Mouse (Mus musculus) thymus, adult 2 months (tissue): Measurements from ENCODE around the gene Gm10718. TPM values are rescaled to one million over a fixed set of nuclear protein-coding genes. Genes with fewer than 3 reads are reported as not detected.
"Not testable (repeated sequence)": the region's sequence is repeated elsewhere in the genome, so short reads cannot be mapped to it uniquely, and the experiment has no call there.

Experiments used
- DNase-seq: peaks from one replicate; pipeline ENCODE4 v3.0.0; 2021
- H3K27ac ChIP-seq: fragments of 200-500 bp; 2 replicates; pipeline ENCODE4 v1.5.1; 2012; ENCODE audit warnings: low read length, control low read depth; ENCODE audit not compliant: control insufficient read depth, insufficient read depth
- H3K27me3 ChIP-seq: fragments of 200-500 bp; 2 replicates; pipeline ENCODE4 v1.6.1; 2012; ENCODE audit warnings: mild to moderate bottlenecking, low read length, moderate library complexity, mixed read lengths; ENCODE audit not compliant: control insufficient read depth, insufficient read depth
- H3K36me3 ChIP-seq: fragments of 200-500 bp; 2 replicates; pipeline ENCODE4 v1.6.1; 2012; ENCODE audit warnings: mild to moderate bottlenecking, low read length, moderate library complexity; ENCODE audit not compliant: control insufficient read depth, insufficient read depth
- H3K4me1 ChIP-seq: fragments of 200-500 bp; replicated peaks from 2 replicates; pipeline ENCODE4 v1.6.1; 2012; ENCODE audit warnings: low read length; ENCODE audit not compliant: control insufficient read depth, insufficient read depth
- H3K4me3 ChIP-seq: fragments of 200-500 bp; 2 replicates; pipeline ENCODE4 v1.5.1; 2012; ENCODE audit warnings: mild to moderate bottlenecking, low read length, control low read depth, moderate library complexity; ENCODE audit not compliant: control insufficient read depth, insufficient read depth
- WGBS: fragments of 180-500 bp; shearing (Covaris S2); methylation state at CpG from one replicate; pipeline ENCODE4 v1.1.7; 2018; 5-methylcytosine and 5-hydroxymethylcytosine counted together
- polyA plus RNA-seq: library from polyadenylated mRNA; depleted of rRNA; stranded (reverse); fragments of >200 nt; gene quantifications from 2 replicates; pipeline ENCODE4 v1.2.3, GENCODE M21; 2012; rRNA removed

Gene Gm10718
- polyA plus RNA-seq, 1 experiment = 0.18 TPM

GRCm38 (mm10) chr9:3026136-3026535, 2.8 kb downstream of the Gm10718 start:
- H3K4me1 ChIP-seq, H3K4me3 ChIP-seq, H3K36me3 ChIP-seq, H3K27ac ChIP-seq, H3K27me3 ChIP-seq, DNase-seq: not testable (repeated sequence)
- WGBS = 77% methylated on average over 5 of the region's 5 CpGs

DNA sequence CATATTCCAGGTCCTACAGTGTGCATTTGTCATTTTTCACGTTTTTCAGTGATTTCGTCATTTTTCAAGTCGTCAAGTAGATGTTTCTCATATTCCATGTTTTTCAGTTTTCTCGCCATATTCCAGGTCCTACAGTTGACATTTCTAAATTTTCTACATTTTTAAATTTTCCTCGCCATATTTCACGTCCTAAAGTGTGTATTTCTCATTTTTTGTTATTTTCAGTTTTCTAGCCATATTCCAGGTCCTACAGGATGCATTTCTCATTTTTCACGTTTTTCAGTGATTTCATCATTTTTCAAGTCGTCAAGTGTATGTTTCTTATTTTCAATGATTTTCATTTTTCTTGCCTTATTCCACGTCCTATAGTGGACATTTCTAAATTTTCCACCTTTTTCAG, 3.4 kb downstream of the Gm10718 start:
- H3K27me3 ChIP-seq = not testable (repeated sequence)
- 69% methylated on average over 9 of the region's 9 CpGs for WGBS

DNA sequence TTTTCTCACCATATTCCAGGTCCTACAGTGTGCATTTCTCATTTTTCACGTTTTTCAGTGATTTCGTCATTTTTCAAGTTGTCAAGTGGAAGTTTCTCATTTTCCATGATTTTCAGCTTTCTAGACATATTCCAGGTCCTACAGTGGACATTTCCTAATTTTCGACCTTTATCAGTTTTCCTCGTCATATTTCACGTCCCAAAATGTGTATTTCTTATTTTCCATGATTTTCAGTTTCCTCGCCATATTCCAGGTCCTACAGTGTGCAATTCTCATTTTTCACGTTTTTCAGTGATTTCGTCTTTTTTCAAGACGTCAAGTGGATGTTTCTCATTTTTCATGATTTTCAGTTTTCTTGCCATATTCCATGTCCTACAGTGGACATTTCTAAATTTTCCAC, 3.9 kb downstream of the Gm10718 start:
- DNase-seq, H3K4me3 ChIP-seq, H3K4me1 ChIP-seq, H3K27me3 ChIP-seq, H3K36me3 ChIP-seq, H3K27ac ChIP-seq: not testable (repeated sequence)
- WGBS = 71% methylated on average over 9 of the region's 9 CpGs

More for the DNA sequence above, 3.4 kb downstream of the Gm10718 start:
- not testable (repeated sequence) for H3K4me3 ChIP-seq, H3K27ac ChIP-seq, H3K36me3 ChIP-seq, DNase-seq, H3K4me1 ChIP-seq

DNA sequence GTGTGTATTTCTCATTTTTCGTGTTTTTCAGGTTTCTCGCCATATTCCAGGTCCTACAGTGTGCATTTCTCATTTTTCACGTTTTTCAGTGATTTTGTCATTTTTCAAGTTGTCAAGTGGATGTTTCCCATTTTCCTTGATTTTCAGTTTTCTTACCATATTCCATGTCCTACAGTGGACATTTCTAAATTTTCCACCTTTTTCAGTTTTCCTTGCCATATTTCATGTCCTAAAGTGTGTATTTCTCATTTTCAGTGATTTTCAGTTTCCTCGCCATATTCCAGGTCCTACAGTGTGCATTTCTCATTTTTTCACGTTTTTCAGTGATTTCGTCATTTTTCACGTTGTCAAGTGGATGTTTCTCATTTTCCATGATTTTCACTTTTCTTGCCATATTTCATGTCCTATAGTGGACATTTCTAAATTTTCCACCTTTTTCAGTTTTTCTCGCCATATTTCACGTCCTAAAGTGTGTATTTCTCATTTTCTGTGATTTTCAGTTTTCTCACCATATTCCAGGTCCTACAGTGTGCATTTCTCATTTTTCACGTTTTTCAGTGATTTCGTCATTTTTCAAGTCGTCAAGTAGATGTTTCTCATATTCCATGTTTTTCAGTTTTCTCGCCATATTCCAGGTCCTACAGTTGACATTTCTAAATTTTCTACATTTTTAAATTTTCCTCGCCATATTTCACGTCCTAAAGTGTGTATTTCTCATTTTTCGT, 6.1 kb downstream of the Gm10718 start:
- not testable (repeated sequence) for H3K27me3 ChIP-seq, H3K36me3 ChIP-seq, H3K4me3 ChIP-seq, H3K27ac ChIP-seq, H3K4me1 ChIP-seq
- WGBS = 68% methylated on average over 13 of the region's 16 CpGs
- DNase-seq = peak; percentile 22

GRCm38 (mm10) chr9:3030677-3031318, 7.5 kb downstream of the Gm10718 start:
- WGBS = 71% methylated on average over 2 of the region's 10 CpGs
- H3K4me3 ChIP-seq, H3K36me3 ChIP-seq, H3K4me1 ChIP-seq, DNase-seq, H3K27me3 ChIP-seq, H3K27ac ChIP-seq: not testable (repeated sequence)

GRCm38 (mm10) chr9:3034299-3034698, 11.0 kb downstream of the Gm10718 start, which contains the start of gene Gm17535:
TSS of gene Gm17535 (plus strand) at chr9:3034599.
- not testable (repeated sequence) for H3K36me3 ChIP-seq, H3K4me3 ChIP-seq, H3K27ac ChIP-seq, DNase-seq, H3K4me1 ChIP-seq, H3K27me3 ChIP-seq
- WGBS = 53% methylated on average over 1 of the region's 8 CpGs

DNA sequence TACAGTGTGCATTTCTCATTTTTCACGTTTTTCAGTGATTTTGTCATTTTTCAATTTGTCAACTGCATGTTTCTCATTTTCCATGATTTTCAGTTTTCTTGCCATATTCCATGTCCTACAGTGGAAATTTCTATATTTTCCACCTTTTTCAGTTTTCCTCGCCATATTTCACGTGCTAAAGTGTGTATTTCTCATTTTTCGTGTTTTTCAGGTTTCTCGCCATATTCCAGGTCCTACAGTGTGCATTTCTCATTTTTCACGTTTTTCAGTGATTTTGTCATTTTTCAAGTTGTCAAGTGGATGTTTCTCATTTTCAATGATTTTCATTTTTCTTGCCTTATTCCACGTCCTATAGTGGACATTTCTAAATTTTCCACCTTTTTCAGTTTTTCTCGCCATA, 13.2 kb downstream of the Gm10718 start, which contains the start of gene Gm10715:
Gene Gm10715 (plus strand): TSS at position 301 of the 400 bp plus-strand sequence.
- H3K36me3 ChIP-seq, H3K4me1 ChIP-seq, H3K4me3 ChIP-seq, H3K27ac ChIP-seq, DNase-seq, H3K27me3 ChIP-seq: not testable (repeated sequence)
- WGBS = 83% methylated on average over 8 of the region's 8 CpGs

GRCm38 (mm10) chr9:3038161-3038560, 14.8 kb downstream of the Gm10718 start:
- H3K4me3 ChIP-seq, H3K4me1 ChIP-seq, DNase-seq, H3K27me3 ChIP-seq, H3K27ac ChIP-seq, H3K36me3 ChIP-seq: not testable (repeated sequence)
- 76% methylated on average over 4 of the region's 4 CpGs for WGBS

Other genes with a start within 250 kb of the Gm10718 start
- not detected in 2 replicates for gene Gm10722, start 22.6 kb upstream of the Gm10718 start, polyA plus RNA-seq
- not detected in 2 replicates for gene Gm11168, start 20.2 kb upstream of the Gm10718 start, polyA plus RNA-seq
- not detected in 2 replicates for gene Gm10721, start 10.4 kb upstream of the Gm10718 start, polyA plus RNA-seq
- not detected in 2 replicates for gene Gm10720, start 7.9 kb upstream of the Gm10718 start, polyA plus RNA-seq
- gene Gm10719, start 6.1 kb upstream of the Gm10718 start, polyA plus RNA-seq = not detected in 2 replicates
- not detected in 2 replicates for gene Gm10717, start 1.9 kb downstream of the Gm10718 start, polyA plus RNA-seq
- gene Gm17535, start 11.1 kb downstream of the Gm10718 start, polyA plus RNA-seq = not detected in 2 replicates
- gene Gm10715, start 13.3 kb downstream of the Gm10718 start, polyA plus RNA-seq = not detected in 2 replicates